Mouse (Mus musculus): ENCODE data around the gene Atp2b4.

DNA sequence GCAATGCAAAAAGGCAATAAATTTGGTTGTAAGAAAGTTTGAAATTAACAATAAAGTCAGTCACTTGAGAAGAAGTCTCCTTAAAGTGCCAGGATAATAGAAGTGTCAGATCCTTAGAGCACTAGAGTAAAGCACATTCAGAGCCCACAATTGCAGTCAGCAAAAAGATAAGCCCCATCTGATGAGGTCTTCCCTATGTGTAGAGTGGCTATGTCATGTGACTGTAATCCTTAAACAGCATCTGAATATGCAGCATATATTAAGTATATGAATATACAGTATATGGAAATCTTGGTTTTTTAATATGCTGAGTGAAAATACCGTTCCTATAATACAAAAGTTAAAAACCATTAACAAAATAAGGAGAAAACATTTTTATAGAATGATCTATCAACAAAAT, 147.8 kb downstream of the Atp2b4 start:
- no peak for TF ChIP-seq CTCF (conservative IDR thresholded peaks at IDR 0.05; ENCODE audit: insufficient read depth, insufficient read length, low read depth, low read length)
- no peak for TF ChIP-seq POLR2A (IDR thresholded peaks at IDR 0.05; ENCODE audit: low read depth, low read length)

All from kidney, adult 2 months (tissue).